ENCODE assay signal across 8 mouse cellular contexts in genomic region chr10:40969372-40970033, GRCm38 (mm10).
DNase-seq lines count a peak whose midpoint lies in the region; ATAC-seq and TF ChIP-seq lines count a peak whose summit lies in the region.

No protein-coding gene starts in this region.

- H3K4me1 ChIP-seq in heart, embryonic 12.5 days (replicated peaks): peaks cover 10% of the 10 kb centered on the region
- no peaks in the 10 kb centered on the region for H3K4me1 ChIP-seq in heart, adult 2 months (ENCODE audit: control insufficient read depth, insufficient read depth, low read length)
- peaks cover 28% of the 10 kb centered on the region for H3K4me1 ChIP-seq in hindbrain, embryonic 15.5 days (replicated peaks)
- H3K4me1 ChIP-seq in neural tube, embryonic 14.5 days (ENCODE audit: control insufficient read depth, insufficient read depth, low read length): no peaks in the 10 kb centered on the region

- no peak for ATAC-seq in heart, embryonic 12.5 days (ENCODE audit: insufficient number of reproducible peaks, low FRiP score)
- ATAC-seq in hindbrain, embryonic 15.5 days (ENCODE audit: low FRiP score, low read depth): peak; percentile 82
- peak; percentile 82 for ATAC-seq in neural tube, embryonic 14.5 days (ENCODE audit: low read depth)

- no peaks in the 10 kb centered on the region for H3K79me2 ChIP-seq in heart, adult 2 months (replicated peaks; ENCODE audit: control insufficient read depth, insufficient read depth, low read length)

- intact Hi-C loops in heart, adult 2 months (cut with DNase I): no loop called here

- TF ChIP-seq EP300 in heart, adult 2 months (IDR thresholded peaks at IDR 0.05; ENCODE audit: insufficient read depth, low read depth, low read length): no peak

- H3K27me3 ChIP-seq in heart, embryonic 12.5 days (replicated peaks): no peaks in the 10 kb centered on the region
- no peaks in the 10 kb centered on the region for H3K27me3 ChIP-seq in heart, adult 2 months (ENCODE audit: control insufficient read depth, insufficient read depth, low read length)
- no peaks in the 10 kb centered on the region for H3K27me3 ChIP-seq in hindbrain, embryonic 15.5 days
- no peaks in the 10 kb centered on the region for H3K27me3 ChIP-seq in neural tube, embryonic 14.5 days (ENCODE audit: control insufficient read depth, insufficient read depth, low read length)

- peak overlapping the region; percentile 44 for H3K4me3 ChIP-seq in heart, embryonic 12.5 days
- H3K4me3 ChIP-seq in heart, adult 2 months: no peak overlapping the region
- H3K4me3 ChIP-seq in hindbrain, embryonic 15.5 days: peak overlapping the region; percentile 29
- H3K4me3 ChIP-seq in neural tube, embryonic 14.5 days (ENCODE audit: low read depth, low read length): peak overlapping the region; percentile 18

- TF ChIP-seq POLR2A in heart, adult 2 months (IDR thresholded peaks at IDR 0.05; ENCODE audit: insufficient read depth, low read depth, low read length): no peak

- no peak for DNase-seq in heart, adult 2 months
- DNase-seq in Muller cell, postnatal 12 days (ENCODE audit: inconsistent ontology term): peak; percentile 60
- DNase-seq in embryo, embryonic 11.5 days (ENCODE audit: low read depth, low spot score): peak; percentile 32
- DNase-seq in B cell, adult 2 months: no peak
- DNase-seq in left cerebral cortex, adult 8-10 months (ENCODE audit: low spot score in 2 of 2): no peak

- 10% methylated on average over 16 of the region's 16 CpGs for WGBS in heart, embryonic 12.5 days
- WGBS in heart, adult 2 months: 10% methylated on average over 16 of the region's 16 CpGs
- WGBS in hindbrain, embryonic 15.5 days: 9% methylated on average over 16 of the region's 16 CpGs
- WGBS in neural tube, embryonic 14.5 days: 9% methylated on average over 16 of the region's 16 CpGs

- no peaks in the 10 kb centered on the region for H3K9me3 ChIP-seq in heart, embryonic 12.5 days (replicated peaks)
- no peaks in the 10 kb centered on the region for H3K9me3 ChIP-seq in hindbrain, embryonic 15.5 days
- no peaks in the 10 kb centered on the region for H3K9me3 ChIP-seq in neural tube, embryonic 14.5 days (ENCODE audit: control insufficient read depth, low read length)

- no peak overlapping the region; the same call in 1 of the 2 replicates for H3K27ac ChIP-seq in heart, embryonic 12.5 days (ENCODE audit: poor library complexity, severe bottlenecking)
- no peak overlapping the region for H3K27ac ChIP-seq in heart, adult 2 months
- H3K27ac ChIP-seq in hindbrain, embryonic 15.5 days (replicated peaks): peak overlapping the region; percentile 63
- no peak overlapping the region for H3K27ac ChIP-seq in neural tube, embryonic 14.5 days (ENCODE audit: low read depth, low read length)

- TF ChIP-seq CTCF in heart, adult 2 months (IDR thresholded peaks at IDR 0.05): no peak

- peak overlapping the region; percentile 62 for H3K9ac ChIP-seq in heart, embryonic 12.5 days
- no peak overlapping the region for H3K9ac ChIP-seq in heart, adult 2 months (ENCODE audit: low read depth, low read length)
- peak overlapping the region; percentile 39 for H3K9ac ChIP-seq in hindbrain, embryonic 15.5 days
- peak overlapping the region; percentile 52 for H3K9ac ChIP-seq in neural tube, embryonic 14.5 days (replicated peaks; ENCODE audit: low read depth, low read length)

- H3K36me3 ChIP-seq in heart, embryonic 12.5 days: no peaks in the 10 kb centered on the region
- H3K36me3 ChIP-seq in heart, adult 2 months (ENCODE audit: control insufficient read depth, insufficient read depth, low read length): no peaks in the 10 kb centered on the region
- no peaks in the 10 kb centered on the region for H3K36me3 ChIP-seq in hindbrain, embryonic 15.5 days
- no peaks in the 10 kb centered on the region for H3K36me3 ChIP-seq in neural tube, embryonic 14.5 days (ENCODE audit: control insufficient read depth, insufficient read depth, low read length)

- H3K4me2 ChIP-seq in heart, embryonic 12.5 days: peak overlapping the region; percentile 73
- H3K4me2 ChIP-seq in hindbrain, embryonic 15.5 days: peak overlapping the region; percentile 60
- H3K4me2 ChIP-seq in neural tube, embryonic 14.5 days (ENCODE audit: low read depth, low read length): peak overlapping the region; percentile 52

Comparison
In these comparisons a context has a peak if more than half of its experiments do, and no peak if none do; other contexts are left out.
1. DNase-seq: peak in Muller cell, postnatal 12 days (single experiment) and embryo, embryonic 11.5 days (single experiment); none in heart, adult 2 months (0 of 2), B cell, adult 2 months (0 of 2) and left cerebral cortex, adult 8-10 months (0 of 2).
2. Peak in every context shown above with its lines, with median percentiles within 50 percentile points of each other: H3K4me2 ChIP-seq.